Mouse (Mus musculus) embryonic facial prominence, embryonic 11.5 days (tissue): ENCODE results near the gene Armc9. TPM values are rescaled to one million over a fixed set of nuclear protein-coding genes. Genes with fewer than 3 reads are reported as not detected.

Source experiments
- ATAC-seq: fragments of 200-750 bp; cut with Nextera tagmentation; replicated peaks from 2 replicates; pipeline ENCODE4 v1.8.0; 2017; ENCODE audit warnings: low read depth; ENCODE audit not compliant: insufficient number of reproducible peaks, low FRiP score, low TSS enrichment
- DNase-seq: peaks from one replicate; pipeline ENCODE4 v3.0.0-alpha.2; 2015; ENCODE audit warnings: low spot score
- H3K27ac ChIP-seq: fragments of 300-500 bp; sonication (generic); replicated peaks from 2 replicates; pipeline ENCODE4 v1.5.1; 2014; ENCODE audit warnings: mild to moderate bottlenecking, low read depth, low read length, control low read depth
- H3K27me3 ChIP-seq: fragments of 300-500 bp; sonication (generic); 2 replicates; pipeline ENCODE4 v1.6.1; 2014; ENCODE audit warnings: mild to moderate bottlenecking, low read length, moderate library complexity, mixed read lengths; ENCODE audit not compliant: control insufficient read depth, insufficient read depth
- H3K36me3 ChIP-seq: fragments of 300-500 bp; sonication (generic); replicated peaks from 2 replicates; pipeline ENCODE4 v1.6.1; 2014; ENCODE audit warnings: low read depth, mild to moderate bottlenecking, low read length, moderate library complexity, mixed read lengths; ENCODE audit not compliant: control insufficient read depth, insufficient read depth
- H3K4me1 ChIP-seq: fragments of 300-500 bp; sonication (generic); 2 replicates; pipeline ENCODE4 v1.6.1; 2014; ENCODE audit warnings: low read length, mixed read lengths; ENCODE audit not compliant: control insufficient read depth, insufficient read depth
- H3K4me2 ChIP-seq: fragments of 300-500 bp; sonication (generic); 2 replicates; pipeline ENCODE4 v1.6.1; 2014; ENCODE audit warnings: low read depth, mild to moderate bottlenecking, control low read depth, low read length, moderate library complexity
- H3K4me3 ChIP-seq: fragments of 300-500 bp; sonication (generic); 2 replicates; pipeline ENCODE4 v1.5.1; 2014; ENCODE audit warnings: low read depth, low read length, control low read depth
- H3K9ac ChIP-seq: fragments of 300-500 bp; sonication (generic); replicated peaks from 2 replicates; pipeline ENCODE4 v1.6.1; 2014; ENCODE audit warnings: mild to moderate bottlenecking, control low read depth, low read length
- H3K9me3 ChIP-seq: fragments of 300-500 bp; sonication (generic); replicated peaks from 2 replicates; pipeline ENCODE4 v1.6.1; 2016; ENCODE audit warnings: mild to moderate bottlenecking, low read length, inconsistent platforms, mixed read lengths; ENCODE audit not compliant: control insufficient read depth
- WGBS: fragments of 180-500 bp; shearing (Covaris S2); extraction: QIAGEN DNeasy Blood & Tissue Kit; methylation state at CpG from one replicate; pipeline ENCODE4 v1.1.7; 2014; 5-methylcytosine and 5-hydroxymethylcytosine counted together
- polyA plus RNA-seq: library from polyadenylated mRNA; unstranded; fragments of >200 nt; fragmentation: Nextera tagmentation; extraction: Ambion mirVana; gene quantifications from 2 replicates; pipeline ENCODE4 v1.2.1, GENCODE M21; 2014

Armc9 gene
- polyA plus RNA-seq, 1 experiment from 2014 or later = 28.3 TPM

DNA sequence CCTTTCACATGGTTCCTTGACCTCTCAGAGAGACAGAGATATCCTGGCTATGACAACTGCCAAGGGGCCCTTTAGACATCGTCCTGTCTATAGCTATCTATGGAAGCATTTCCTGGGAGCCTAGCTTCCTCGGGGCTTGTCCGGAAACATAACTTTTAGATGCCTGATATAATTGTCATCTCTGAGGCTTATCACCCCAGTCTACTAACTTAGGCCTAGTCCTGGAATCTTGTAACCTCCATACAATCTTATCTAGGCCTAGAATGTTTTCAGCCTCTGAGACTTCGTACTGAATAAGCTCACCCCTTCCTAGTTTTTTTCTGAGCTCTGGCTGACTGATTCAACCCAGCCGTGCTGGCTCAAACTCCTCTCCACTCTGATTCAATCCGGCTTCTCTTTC, 88.9 kb downstream of the Armc9 start:
- Histone ChIP-seq H3K9ac (no peak overlapping the region), H3K4me1 (no peaks in the 10 kb centered on the region), H3K4me3 (no peak overlapping the region), H3K27me3 (no peaks in the 10 kb centered on the region), H3K9me3 (no peaks in the 10 kb centered on the region), H3K27ac (no peak overlapping the region), H3K4me2 (no peak overlapping the region), H3K36me3 (no peaks in the 10 kb centered on the region)
- ATAC-seq (no peak), DNase-seq (no peak)
- 84% methylated on average over 6 of the region's 6 CpGs for WGBS

DNA sequence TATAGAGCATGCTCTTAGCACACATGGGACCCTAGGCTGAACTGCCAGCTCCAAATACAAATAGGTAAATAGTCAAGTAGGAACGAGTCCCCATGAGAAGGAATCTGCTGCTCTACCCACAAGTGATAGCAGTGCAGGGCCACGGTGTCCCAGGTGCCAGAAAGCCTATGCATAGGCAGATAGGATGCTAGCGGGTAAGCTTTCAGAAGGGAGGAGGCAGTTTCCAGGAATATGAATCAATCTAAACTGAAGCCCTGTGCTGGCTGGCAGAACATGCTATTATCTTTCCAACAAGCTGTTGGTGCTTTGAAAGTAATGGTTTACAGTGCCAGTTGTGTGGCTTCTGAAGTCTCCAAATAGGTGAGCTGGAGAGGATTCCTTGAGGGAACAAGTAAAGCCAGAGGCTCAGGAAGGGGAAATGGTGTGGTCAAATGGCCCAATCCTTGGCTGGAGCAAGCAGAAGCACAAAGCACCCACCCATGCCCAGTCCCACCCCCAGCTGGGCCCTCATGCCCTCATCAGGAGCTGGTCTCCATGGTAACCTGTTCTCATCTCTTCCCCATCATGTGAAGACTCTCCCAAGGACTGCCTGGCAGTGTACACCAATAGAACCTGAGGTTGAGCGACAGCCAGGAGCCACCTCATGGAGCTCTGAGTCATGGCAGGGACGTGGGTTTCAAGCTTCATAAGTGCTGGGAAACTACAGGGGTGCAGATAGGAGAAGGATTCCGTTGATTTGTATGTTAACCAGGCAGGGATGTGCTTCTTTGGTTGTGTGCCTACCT, 90.9 kb downstream of the Armc9 start:
- 91% methylated on average over 6 of the region's 6 CpGs for WGBS
- Histone ChIP-seq H3K4me1 (no peaks in the 10 kb centered on the region), H3K4me2 (no peak overlapping the region), H3K36me3 (no peaks in the 10 kb centered on the region), H3K4me3 (no peak overlapping the region), H3K9ac (no peak overlapping the region), H3K27ac (no peak overlapping the region), H3K9me3 (no peaks in the 10 kb centered on the region), H3K27me3 (no peaks in the 10 kb centered on the region)
- DNase-seq = no peak
- no peak for ATAC-seq

GRCm38 (mm10) chr1:86253410-86253809, 98.8 kb downstream of the Armc9 start:
- DNase-seq (no peak), ATAC-seq (no peak)
- no peak overlapping the region for H3K9ac ChIP-seq
- no peaks in the 10 kb centered on the region for H3K27me3 ChIP-seq
- no peak overlapping the region for H3K4me2 ChIP-seq
- H3K36me3 ChIP-seq = no peaks in the 10 kb centered on the region
- WGBS = 87% methylated on average over 8 of the region's 8 CpGs
- no peak overlapping the region for H3K27ac ChIP-seq
- no peak overlapping the region for H3K4me3 ChIP-seq
- H3K9me3 ChIP-seq = no peaks in the 10 kb centered on the region
- no peaks in the 10 kb centered on the region for H3K4me1 ChIP-seq

GRCm38 (mm10) chr1:86256311-86256710, 101.7 kb downstream of the Armc9 start:
- Histone ChIP-seq H3K4me2 (no peak overlapping the region), H3K9ac (no peak overlapping the region), H3K36me3 (no peaks in the 10 kb centered on the region), H3K4me1 (no peaks in the 10 kb centered on the region), H3K27me3 (no peaks in the 10 kb centered on the region), H3K9me3 (no peaks in the 10 kb centered on the region), H3K4me3 (no peak overlapping the region), H3K27ac (no peak overlapping the region)
- WGBS = 80% methylated on average over 4 of the region's 4 CpGs
- no peak for ATAC-seq
- no peak for DNase-seq

DNA sequence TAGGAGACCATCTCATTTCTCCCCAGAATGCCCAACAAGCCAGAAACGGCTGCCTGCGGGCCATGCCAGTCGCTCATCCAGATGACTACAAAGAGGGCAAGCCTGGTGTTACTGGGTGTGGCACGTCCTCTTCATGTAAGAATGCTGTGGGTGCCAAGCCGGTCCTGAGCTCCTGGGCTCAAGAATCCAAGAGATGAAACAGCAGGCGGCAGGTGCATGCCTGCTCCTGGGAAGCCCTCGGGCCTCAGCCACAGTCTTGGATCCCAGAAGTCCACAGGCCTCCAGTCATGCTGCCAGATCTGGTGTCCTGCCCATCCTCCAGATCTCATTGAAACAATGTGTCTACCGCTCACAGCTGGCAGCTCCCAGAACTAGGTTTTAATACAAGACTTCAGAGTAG, 102.6 kb downstream of the Armc9 start:
- 93% methylated on average over 8 of the region's 8 CpGs for WGBS
- DNase-seq (no peak), ATAC-seq (no peak)
- no peaks in the 10 kb centered on the region for H3K9me3 ChIP-seq
- no peak overlapping the region for H3K27ac ChIP-seq
- H3K4me1 ChIP-seq = no peaks in the 10 kb centered on the region
- H3K27me3 ChIP-seq = no peaks in the 10 kb centered on the region
- H3K9ac ChIP-seq = no peak overlapping the region
- no peak overlapping the region for H3K4me3 ChIP-seq
- no peaks in the 10 kb centered on the region for H3K36me3 ChIP-seq
- H3K4me2 ChIP-seq = no peak overlapping the region

DNA sequence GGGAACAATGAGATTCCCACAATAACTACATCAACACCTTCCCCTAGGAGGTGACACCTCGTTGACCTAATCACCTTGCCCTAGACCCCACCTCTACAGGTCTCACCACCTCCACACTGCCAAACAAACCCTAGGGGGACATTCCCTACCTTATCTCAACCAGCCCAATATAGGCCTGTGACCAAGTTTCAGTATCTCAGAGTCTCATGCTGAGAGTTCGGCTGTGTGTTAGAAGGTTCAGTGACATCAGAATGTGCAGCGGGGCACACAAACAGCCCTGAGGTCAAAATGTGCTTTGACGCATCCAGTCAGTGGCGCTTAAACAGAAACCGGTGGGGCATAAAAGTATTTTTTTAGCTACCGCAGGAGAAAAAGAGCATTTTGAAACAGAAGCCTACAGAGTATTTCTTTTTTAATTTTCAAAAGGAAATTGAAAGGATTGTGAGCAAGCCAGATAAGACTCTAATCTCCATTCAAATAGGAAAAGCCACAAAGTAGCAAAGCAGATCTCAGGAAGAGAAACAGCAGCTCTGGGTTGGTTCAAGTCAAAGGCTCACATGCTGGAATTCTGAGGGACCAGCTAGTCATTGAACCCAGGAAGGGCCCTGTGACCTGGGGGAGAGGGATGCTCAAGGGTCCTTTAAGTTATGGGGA, 103.7 kb downstream of the Armc9 start:
- Histone ChIP-seq H3K4me2 (no peak overlapping the region), H3K36me3 (no peaks in the 10 kb centered on the region), H3K27ac (no peak overlapping the region), H3K9ac (no peak overlapping the region), H3K4me3 (no peak overlapping the region), H3K9me3 (no peaks in the 10 kb centered on the region), H3K4me1 (no peaks in the 10 kb centered on the region), H3K27me3 (no peaks in the 10 kb centered on the region)
- ATAC-seq (no peak), DNase-seq (no peak)
- WGBS = 79% methylated on average over 7 of the region's 7 CpGs

DNA sequence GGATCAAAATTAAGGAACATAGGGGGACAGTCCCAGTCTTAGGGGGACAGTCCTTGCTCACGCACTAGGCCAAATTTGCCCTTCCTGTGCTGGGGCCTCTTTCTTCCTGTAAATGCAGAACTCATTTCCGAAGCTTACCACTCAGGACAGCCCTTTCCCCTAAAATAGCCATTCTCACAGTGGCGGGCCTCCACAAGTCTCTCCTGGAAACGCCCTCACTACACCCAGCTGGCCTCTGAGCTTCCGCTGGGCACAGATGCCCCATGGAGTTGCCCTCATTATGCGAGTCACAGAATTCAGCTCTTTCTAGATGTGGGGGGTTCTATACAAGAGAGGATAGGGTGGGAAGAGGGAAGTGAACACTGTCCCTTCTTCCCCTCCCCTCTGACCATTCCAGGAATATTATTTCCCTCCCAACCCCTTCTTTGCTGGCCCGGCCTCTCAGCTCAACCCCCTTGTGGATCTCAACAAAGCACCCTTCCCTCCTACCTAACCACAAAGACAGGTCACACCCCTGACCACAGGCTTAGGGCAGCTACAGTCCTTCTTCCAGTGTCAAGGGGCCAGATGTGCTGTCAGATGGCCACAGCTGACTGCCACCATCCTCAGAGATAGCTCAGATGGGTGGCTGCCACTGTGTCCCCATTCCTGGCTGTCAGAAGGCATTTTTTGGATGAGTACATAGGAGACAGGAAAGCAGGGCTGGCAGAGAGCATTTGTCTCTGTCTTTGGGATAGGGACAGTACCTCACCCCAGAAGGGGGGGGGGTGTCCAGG, 109.2 kb downstream of the Armc9 start:
- ATAC-seq = no peak
- no peak overlapping the region for H3K4me2 ChIP-seq
- H3K9ac ChIP-seq = no peak overlapping the region
- H3K27ac ChIP-seq = no peak overlapping the region
- no peaks in the 10 kb centered on the region for H3K27me3 ChIP-seq
- H3K4me1 ChIP-seq = no peaks in the 10 kb centered on the region
- DNase-seq = no peak
- no peaks in the 10 kb centered on the region for H3K36me3 ChIP-seq
- no peaks in the 10 kb centered on the region for H3K9me3 ChIP-seq
- 65% methylated on average over 7 of the region's 7 CpGs for WGBS
- H3K4me3 ChIP-seq = no peak overlapping the region

GRCm38 (mm10) chr1:86265060-86265459, 110.5 kb downstream of the Armc9 start:
- Histone ChIP-seq H3K4me2 (no peak overlapping the region), H3K27ac (no peak overlapping the region), H3K4me1 (no peaks in the 10 kb centered on the region), H3K4me3 (no peak overlapping the region), H3K27me3 (no peaks in the 10 kb centered on the region), H3K36me3 (no peaks in the 10 kb centered on the region), H3K9me3 (no peaks in the 10 kb centered on the region), H3K9ac (no peak overlapping the region)
- WGBS = 58% methylated on average over 3 of the region's 3 CpGs
- DNase-seq (no peak), ATAC-seq (no peak)
